Mouse (Mus musculus): ENCODE data around the gene Atxn7. TPM values are rescaled to one million over a fixed set of nuclear protein-coding genes. Genes with fewer than 3 reads are reported as not detected.
"Not testable (repeated sequence)": the region's sequence is repeated elsewhere in the genome, so short reads cannot be mapped to it uniquely, and the experiment has no call there.

Atxn7 gene
- total RNA-seq, 2 experiments from 2014 or later, result 16.0 to 17.3 TPM

- DNase-seq, result peak; percentile 14 to 26
- intact Hi-C loops (cut with DNase I), result loop anchor here (5.0 kb wide), 1 partner anchor 42 kb away; no protein-coding TSS in a partner anchor
Measured at GRCm38 (mm10) chr14:14054386-14054785, 93.1 kb downstream of the Atxn7 start.

- intact Hi-C loops (cut with DNase I); DNase-seq: not testable (repeated sequence)
Measured at GRCm38 (mm10) chr14:14059606-14060005, 98.4 kb downstream of the Atxn7 start.

- intact Hi-C loops (cut with DNase I), result no loop called here
- no peak for DNase-seq
Measured at GRCm38 (mm10) chr14:14062531-14063245, 101.4 kb downstream of the Atxn7 start.

GRCm38 (mm10) chr14:14063382-14063781 lies 102.1 kb downstream of the Atxn7 start:
- no peak for DNase-seq
- intact Hi-C loops (cut with DNase I), result no loop called here

- intact Hi-C loops (cut with DNase I), result no loop called here
Measured at GRCm38 (mm10) chr14:14064486-14065141, 103.4 kb downstream of the Atxn7 start.

GRCm38 (mm10) chr14:14065142-14065498 lies 103.9 kb downstream of the Atxn7 start:
- DNase-seq, result no peak
- intact Hi-C loops (cut with DNase I), result no loop called here

More at GRCm38 (mm10) chr14:14064486-14065141, 103.4 kb downstream of the Atxn7 start:
- peak in 1 of 2 experiments; percentile 13 for DNase-seq

GRCm38 (mm10) chr14:14066241-14066640 lies 105.0 kb downstream of the Atxn7 start:
- intact Hi-C loops (cut with DNase I), result no loop called here
- DNase-seq, result no peak

- DNase-seq, result peak; percentile 64
- intact Hi-C loops (cut with DNase I), result no loop called here
Measured at GRCm38 (mm10) chr14:14067648-14068472, 106.6 kb downstream of the Atxn7 start.

- intact Hi-C loops (cut with DNase I), result no loop called here
- DNase-seq, result no peak
Measured at GRCm38 (mm10) chr14:14068553-14068952, 107.3 kb downstream of the Atxn7 start.

GRCm38 (mm10) chr14:14070541-14071315 lies 109.5 kb downstream of the Atxn7 start:
- intact Hi-C loops (cut with DNase I), result no loop called here

GRCm38 (mm10) chr14:14071456-14071855 lies 110.2 kb downstream of the Atxn7 start:
- no peak for DNase-seq
- intact Hi-C loops (cut with DNase I), result no loop called here

More at GRCm38 (mm10) chr14:14070541-14071315, 109.5 kb downstream of the Atxn7 start:
- DNase-seq, result no peak

GRCm38 (mm10) chr14:14080604-14081194 lies 119.5 kb downstream of the Atxn7 start:
- intact Hi-C loops (cut with DNase I), result no loop called here
- DNase-seq, result no peak

GRCm38 (mm10) chr14:14083811-14084210 lies 122.6 kb downstream of the Atxn7 start:
- intact Hi-C loops (cut with DNase I), result no loop called here

GRCm38 (mm10) chr14:14086711-14087263 lies 125.5 kb downstream of the Atxn7 start:
- intact Hi-C loops (cut with DNase I), result no loop called here
- no peak for DNase-seq

More at GRCm38 (mm10) chr14:14083811-14084210, 122.6 kb downstream of the Atxn7 start:
- DNase-seq, result no peak

GRCm38 (mm10) chr14:14087348-14087747 lies 126.1 kb downstream of the Atxn7 start:
- no peak for DNase-seq
- intact Hi-C loops (cut with DNase I), result no loop called here

GRCm38 (mm10) chr14:14088016-14088791 lies 127.0 kb downstream of the Atxn7 start:
- intact Hi-C loops (cut with DNase I), result no loop called here
- DNase-seq, result peak in 1 of 2 experiments; percentile 7

GRCm38 (mm10) chr14:14090571-14090970 lies 129.3 kb downstream of the Atxn7 start:
- DNase-seq, result no peak
- intact Hi-C loops (cut with DNase I), result no loop called here

GRCm38 (mm10) chr14:14098330-14098980 lies 137.2 kb downstream of the Atxn7 start:
- intact Hi-C loops (cut with DNase I), result loop anchor here (2.0 to 5.0 kb wide), 3 partner anchors 86 to 741 kb away; partner anchors contain the start of genes Atxn7 and Thoc7

More at GRCm38 (mm10) chr14:14098330-14098980, 137.2 kb downstream of the Atxn7 start:
- DNase-seq, result peak; percentile 87 to 93

Data from heart, postnatal 10 days (tissue).